Comparison of ENCODE assay signal across 15 mouse cellular contexts in the genomic region with DNA sequence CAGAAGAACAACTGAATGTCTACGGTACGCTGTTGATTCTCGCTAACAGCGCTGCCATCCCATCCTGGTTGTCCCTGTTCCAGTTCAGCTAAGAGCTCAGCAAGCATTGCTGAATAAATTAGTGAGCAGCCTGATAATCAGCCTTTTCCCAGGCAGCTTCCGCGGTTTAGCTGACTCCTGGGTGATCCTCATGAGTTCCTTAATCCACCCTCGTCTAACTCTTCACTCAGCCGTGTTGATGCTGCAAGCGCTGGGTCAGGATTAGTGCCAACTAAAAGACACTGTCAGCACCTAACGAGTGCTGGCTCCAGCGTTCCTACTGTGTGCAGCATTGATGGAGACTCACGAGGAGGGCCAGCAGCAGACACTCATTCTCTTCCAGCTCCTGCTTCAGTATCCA. TPM values are rescaled to one million over a fixed set of nuclear protein-coding genes. Genes with fewer than 3 reads are reported as not detected.
"Had no signal": no experiment of that assay in that cellular context is flagged by ENCODE, and none has a peak within 500 bp of the region (broad histone marks: within the 10 kb centered on the region; RNA-seq: fewer than 3 reads in every experiment).

No protein-coding gene starts in this region.

- ATAC-seq: inflammation-experienced regulatory T-cells, adult 6 months; intestine, postnatal 0 days had no signal

- H3K27ac ChIP-seq: hindbrain, embryonic 15.5 days; kidney, postnatal 0 days; limb, embryonic 13.5 days; midbrain, embryonic 10.5 days; neural tube, embryonic 15.5 days; stomach, embryonic 15.5 days had no signal

- H3K4me2 ChIP-seq: hindbrain, embryonic 15.5 days; limb, embryonic 13.5 days; neural tube, embryonic 15.5 days; stomach, embryonic 15.5 days had no signal

- H3K4me3 ChIP-seq: hindbrain, embryonic 15.5 days; limb, embryonic 13.5 days; midbrain, embryonic 10.5 days; myocyte; neural tube, embryonic 15.5 days; stomach, embryonic 15.5 days had no signal

- DNase-seq: kidney, adult 9 months; kidney, postnatal 36 days; left cerebral cortex, postnatal 4 days; lung, adult 18-20 months; right cerebral cortex, postnatal 14 days; thymus, postnatal 4 days had no signal

- H3K36me3 ChIP-seq: hindbrain, embryonic 15.5 days; limb, embryonic 13.5 days; midbrain, embryonic 10.5 days; neural tube, embryonic 15.5 days; stomach, embryonic 15.5 days had no signal

- H3K9ac ChIP-seq: hindbrain, embryonic 15.5 days; limb, embryonic 13.5 days; neural tube, embryonic 15.5 days; stomach, embryonic 15.5 days had no signal

- H3K9me3 ChIP-seq: hindbrain, embryonic 15.5 days; limb, embryonic 13.5 days; midbrain, embryonic 10.5 days; neural tube, embryonic 15.5 days; stomach, embryonic 15.5 days had no signal

RNA-seq across cellular contexts. Expression of a gene that starts 4.7 kb away (rescaled TPM):
- polyA plus RNA-seq: myocyte had no signal
